Mouse (Mus musculus): ENCODE data around the gene 2810004N23Rik. TPM values are rescaled to one million over a fixed set of nuclear protein-coding genes. Genes with fewer than 3 reads are reported as not detected.

2810004N23Rik gene
- total RNA-seq, 2 experiments from 2014 or later: 19.5 to 23.3 TPM

DNA sequence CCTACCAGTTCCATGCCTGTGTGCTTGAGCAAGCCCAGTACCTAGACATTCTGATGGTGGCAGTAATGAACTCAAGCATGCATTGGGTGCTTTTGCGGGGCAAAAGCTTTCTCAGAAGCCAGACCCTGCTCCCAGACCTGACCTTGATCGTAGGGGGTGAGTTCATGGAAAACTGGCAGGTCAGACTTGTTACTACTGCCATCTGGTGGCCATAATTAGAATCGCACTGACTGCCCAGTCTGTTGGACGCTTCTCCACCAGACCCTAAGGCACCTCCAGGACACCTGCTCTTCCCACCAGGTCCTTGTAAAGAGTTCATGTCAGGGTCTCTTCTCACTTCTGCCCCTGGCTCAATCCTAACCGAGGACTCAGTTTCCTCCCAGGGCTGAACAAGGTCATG is 35.5 kb downstream of the 2810004N23Rik start:
- DNase-seq (ENCODE audit: low spot score in 2 of 2): peak; percentile 31 to 56

DNA sequence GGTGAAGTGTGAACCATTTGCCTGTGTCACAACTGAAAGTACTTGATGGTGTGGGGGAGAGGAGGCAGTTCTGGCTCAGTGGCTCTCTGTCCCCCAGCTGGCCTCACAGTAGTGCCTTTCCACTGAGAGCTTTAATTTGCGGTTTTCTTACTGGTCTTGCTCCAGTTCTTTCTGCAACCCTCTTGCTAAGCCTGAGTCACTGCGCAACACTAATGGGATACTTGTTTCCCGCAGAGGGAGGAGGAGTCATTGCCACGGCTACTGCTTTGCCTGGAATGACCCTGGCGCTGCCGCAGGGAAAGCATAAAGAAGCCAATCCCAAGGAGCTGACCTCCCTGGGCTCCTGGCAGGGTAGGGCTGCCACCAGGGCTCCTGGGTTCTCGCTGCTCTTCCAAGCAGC is 36.3 kb downstream of the 2810004N23Rik start:
- DNase-seq (ENCODE audit: low spot score in 2 of 2): no peak

- DNase-seq (ENCODE audit: low spot score in 2 of 2): no peak
Observed at GRCm38 (mm10) chr8:124823497-124823896, 39.4 kb downstream of the 2810004N23Rik start.

DNA sequence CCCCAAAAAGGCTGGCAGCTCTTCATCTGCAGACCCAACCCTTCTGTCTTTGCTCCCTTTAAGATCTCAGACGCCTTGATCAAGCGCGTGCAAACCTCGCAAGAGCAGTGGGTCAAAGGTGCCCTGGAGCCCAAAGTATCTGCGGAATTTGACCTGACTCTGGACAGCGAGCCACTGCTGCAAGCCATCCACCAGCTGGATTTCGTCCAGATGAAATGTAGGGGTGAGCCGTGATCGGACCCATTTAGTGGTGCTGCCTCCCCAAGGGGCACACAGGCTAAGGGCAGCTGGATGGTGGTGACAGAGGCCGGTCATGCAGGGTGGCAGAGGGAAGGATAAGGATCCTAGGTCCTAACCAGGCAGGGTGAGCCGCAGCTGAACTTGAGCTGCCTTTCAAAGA is 42.8 kb downstream of the 2810004N23Rik start:
- no peak for DNase-seq (ENCODE audit: low spot score in 2 of 2)

GRCm38 (mm10) chr8:124819612-124820115 is 43.3 kb downstream of the 2810004N23Rik start:
- no peak for DNase-seq (ENCODE audit: low spot score in 2 of 2)

DNA sequence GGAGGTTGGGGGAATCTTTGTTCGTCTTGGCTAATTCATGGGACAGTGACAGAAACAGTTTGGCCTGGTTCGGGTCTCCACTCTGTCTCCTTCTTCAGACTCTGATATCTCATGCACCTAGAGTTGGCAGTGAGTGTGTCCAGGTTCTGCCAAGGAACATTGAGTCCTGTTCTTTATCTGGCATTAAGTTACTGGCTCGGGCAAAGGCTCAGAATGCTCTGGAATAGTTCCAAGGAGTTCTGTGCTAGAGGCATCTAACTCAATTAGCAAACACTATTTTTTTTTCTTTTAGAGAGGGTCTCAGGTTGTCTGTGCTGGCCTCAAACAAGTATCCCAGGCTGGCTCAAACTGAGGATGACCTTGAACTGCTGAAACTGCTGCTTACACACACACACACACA is 45.6 kb downstream of the 2810004N23Rik start:
- no peak for DNase-seq (ENCODE audit: low spot score in 2 of 2)

GRCm38 (mm10) chr8:124816866-124817265 is 46.1 kb downstream of the 2810004N23Rik start:
- DNase-seq (ENCODE audit: low spot score in 2 of 2): no peak

DNA sequence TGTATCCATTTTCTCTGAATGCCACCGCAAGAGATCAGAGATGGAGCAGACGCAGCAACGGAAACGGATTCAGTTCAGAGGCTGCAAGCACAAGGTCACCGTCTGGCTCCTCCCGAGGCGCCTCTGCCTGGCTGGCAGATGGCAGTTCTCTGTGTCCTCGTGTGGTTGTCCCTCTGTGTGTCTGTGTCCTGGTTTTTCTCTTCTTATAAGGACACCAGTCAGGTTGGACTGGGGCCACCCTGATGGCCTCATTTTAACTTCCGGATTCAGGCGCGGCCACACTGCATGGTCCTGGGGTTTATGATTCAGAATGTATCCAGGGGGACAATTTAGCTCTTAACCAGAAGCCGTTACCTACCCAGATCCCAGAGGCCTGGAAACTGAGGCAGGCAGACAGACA is 47.0 kb downstream of the 2810004N23Rik start:
- DNase-seq (ENCODE audit: low spot score in 2 of 2): no peak

DNA sequence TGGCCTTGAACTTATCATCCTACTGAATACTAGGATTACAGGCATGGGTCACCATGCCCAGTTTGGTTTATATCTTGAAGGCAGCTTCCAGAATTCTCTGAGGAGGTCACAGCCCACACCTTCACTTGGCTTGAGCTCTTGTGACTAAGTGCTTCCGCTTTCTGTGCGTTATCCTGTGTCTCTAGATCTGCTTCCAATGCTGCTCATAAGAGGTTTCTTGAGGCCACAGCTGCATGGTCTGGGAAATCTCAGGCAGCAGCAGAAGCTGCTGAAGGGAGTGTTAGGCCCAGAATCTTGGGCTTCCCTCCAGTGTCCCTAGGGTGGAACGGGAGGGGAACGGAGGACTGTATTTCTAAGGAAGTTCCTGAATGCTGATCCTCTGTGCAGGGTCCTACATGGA is 49.6 kb downstream of the 2810004N23Rik start:
- no peak for DNase-seq (ENCODE audit: low spot score in 2 of 2)

DNA sequence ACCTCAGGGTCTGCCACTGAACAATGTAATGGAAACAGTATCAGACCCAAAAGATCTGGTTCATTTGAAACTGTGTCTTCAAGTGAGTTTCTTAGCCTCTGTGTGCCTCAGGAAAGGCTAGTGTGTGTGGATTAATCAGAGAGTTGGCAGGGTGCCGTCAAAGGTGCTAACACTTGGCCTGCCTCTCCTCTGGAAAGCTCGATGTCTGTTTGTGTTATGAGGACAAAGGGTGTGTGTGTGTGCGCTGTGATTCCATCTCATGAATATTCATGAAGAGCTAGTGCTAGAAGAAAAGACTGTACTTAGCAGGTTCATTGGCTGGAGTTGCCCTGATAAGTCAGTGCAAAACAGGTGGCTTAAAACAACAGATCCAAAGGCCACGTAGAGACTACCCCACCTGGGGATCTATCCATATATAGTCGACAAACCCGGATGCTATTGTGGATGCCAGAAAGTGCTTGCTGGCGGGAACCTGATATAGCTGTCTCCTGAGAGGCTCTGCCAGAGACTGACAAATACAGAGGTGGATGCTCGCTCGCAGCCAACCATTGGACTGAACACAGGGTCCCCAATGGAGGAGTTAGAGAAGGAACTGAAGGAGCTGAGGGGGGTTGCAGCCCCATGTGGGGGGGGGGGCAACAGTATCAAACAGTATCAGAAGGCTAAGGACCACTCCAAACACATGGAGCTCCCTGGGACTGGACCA is 52.1 kb downstream of the 2810004N23Rik start:
- no peak for DNase-seq (ENCODE audit: low spot score in 2 of 2)

GRCm38 (mm10) chr8:124810056-124810610 is 52.8 kb downstream of the 2810004N23Rik start:
- DNase-seq (ENCODE audit: low spot score in 2 of 2): no peak

DNA sequence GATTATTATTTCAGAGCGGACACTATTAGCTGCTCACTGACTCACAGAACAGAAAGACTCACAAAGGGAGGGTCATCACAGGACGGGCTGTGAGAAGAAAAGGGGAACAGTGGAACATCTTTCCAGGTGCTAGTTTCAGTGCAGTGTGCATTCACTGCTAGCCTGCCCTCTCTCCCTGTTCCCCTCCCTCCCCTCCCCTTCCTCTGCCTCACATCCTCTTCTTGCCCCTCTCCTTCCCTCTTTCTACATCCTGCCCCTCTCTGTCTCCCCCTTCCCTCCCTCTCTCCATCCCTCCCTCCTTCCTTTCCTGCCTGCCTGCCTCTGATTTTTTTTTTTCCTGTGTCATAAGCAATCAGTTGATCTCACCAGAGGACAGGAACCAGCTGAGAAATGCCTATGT is 53.5 kb downstream of the 2810004N23Rik start:
- DNase-seq (ENCODE audit: low spot score in 2 of 2): no peak

GRCm38 (mm10) chr8:124805990-124806389 is 56.9 kb downstream of the 2810004N23Rik start:
- no peak for DNase-seq (ENCODE audit: low spot score in 2 of 2)

GRCm38 (mm10) chr8:124803824-124804702 is 58.9 kb downstream of the 2810004N23Rik start:
- DNase-seq (ENCODE audit: low spot score in 2 of 2): no peak

DNA sequence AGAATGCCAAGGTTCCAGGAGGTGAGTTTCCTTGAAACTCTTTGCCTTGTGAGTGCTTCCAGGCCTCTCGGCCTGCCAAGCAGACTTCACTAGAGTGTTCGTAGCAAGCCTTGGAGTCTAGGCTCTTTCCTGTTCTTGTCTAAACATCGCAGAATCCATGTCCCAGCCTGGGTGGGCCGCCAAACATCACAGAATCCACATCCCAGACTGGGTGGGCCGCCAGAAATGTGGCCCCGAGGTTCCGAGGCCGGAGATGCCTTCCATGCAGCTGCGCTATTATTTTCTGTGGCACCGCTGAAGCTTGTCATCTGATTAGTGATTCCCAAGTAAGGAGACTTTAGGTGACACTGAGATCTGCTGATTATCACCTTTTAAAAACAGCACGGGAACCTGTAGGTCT is 62.4 kb downstream of the 2810004N23Rik start:
- DNase-seq (ENCODE audit: low spot score in 2 of 2): no peak

DNA sequence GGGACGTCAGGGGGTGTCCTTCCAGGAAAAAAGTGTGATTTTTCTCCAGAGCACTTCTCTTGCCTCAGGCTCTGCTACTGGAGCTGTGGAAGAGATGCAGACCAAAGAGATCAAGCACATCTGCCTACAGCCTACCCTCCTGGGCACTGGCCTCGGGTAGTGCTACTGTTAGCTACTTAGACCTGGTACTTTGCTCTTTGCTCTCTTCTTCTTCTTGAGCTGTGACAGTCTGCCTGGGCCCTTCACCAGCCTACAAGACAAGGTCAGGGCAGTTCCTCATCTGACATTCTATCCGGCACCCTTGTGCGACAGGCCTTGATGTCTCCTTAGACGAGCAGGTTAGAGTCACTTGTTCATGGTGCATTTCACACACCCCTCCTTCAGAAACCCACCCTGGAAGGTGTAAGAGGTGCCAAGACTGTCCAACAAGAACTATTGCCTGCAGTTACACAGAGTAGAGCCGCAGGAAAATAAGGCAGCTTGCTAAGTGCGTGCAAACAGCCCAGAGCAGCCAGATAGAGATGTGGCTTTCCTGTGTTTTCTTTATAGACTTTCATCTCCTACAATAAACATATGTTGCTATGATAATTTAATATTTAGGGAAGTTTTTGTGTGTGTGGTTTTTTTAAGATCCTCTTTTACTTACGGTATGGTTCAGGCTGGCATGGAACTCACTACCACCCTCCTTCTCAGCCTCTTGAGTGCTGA is 67.0 kb downstream of the 2810004N23Rik start:
- DNase-seq (ENCODE audit: low spot score in 2 of 2): no peak

DNA sequence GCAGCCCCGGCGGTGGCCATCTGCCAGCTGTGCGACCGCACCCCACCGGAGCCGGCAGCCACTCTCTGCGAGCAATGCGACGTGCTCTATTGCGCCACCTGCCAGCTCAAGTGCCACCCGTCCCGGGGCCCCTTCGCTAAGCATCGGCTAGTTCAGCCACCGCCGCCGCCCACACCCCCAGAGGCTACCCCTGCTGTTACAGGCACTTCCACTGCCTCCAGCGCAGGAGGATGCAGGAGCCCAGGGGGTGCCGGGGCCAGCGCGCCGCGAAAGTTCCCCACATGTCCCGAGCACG is 68.5 kb downstream of the 2810004N23Rik start:
- DNase-seq (ENCODE audit: low spot score in 2 of 2): peak; percentile 71

GRCm38 (mm10) chr8:124793661-124794485 is 69.0 kb downstream of the 2810004N23Rik start:
- peak; percentile 10 to 25 for DNase-seq (ENCODE audit: low spot score in 2 of 2)

DNA sequence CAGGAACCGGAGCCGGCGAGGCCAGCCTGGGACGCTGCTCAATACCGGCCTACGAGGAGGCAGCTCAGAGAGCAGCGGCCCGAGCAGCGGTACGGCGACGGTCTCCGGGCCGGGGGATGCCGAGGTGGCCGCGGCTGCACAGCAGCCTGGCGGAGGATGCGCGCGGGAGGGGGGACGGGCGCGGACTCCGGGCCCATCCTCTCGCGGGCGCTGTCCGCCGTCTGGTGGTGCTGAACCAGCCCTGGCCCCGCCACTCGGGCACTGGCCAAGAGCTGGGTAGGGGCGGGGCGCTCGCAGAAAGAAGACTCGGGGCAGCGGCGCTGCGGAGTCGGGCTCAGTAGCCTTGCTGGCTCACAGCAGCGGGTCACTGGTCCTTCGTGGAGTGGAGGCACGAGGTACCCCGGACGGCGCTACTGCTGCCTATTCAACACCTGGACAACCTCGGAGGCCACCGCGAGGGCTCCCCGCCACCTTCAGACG is 69.7 kb downstream of the 2810004N23Rik start:
- DNase-seq (ENCODE audit: low spot score in 2 of 2): peak; percentile 54 to 66

DNA sequence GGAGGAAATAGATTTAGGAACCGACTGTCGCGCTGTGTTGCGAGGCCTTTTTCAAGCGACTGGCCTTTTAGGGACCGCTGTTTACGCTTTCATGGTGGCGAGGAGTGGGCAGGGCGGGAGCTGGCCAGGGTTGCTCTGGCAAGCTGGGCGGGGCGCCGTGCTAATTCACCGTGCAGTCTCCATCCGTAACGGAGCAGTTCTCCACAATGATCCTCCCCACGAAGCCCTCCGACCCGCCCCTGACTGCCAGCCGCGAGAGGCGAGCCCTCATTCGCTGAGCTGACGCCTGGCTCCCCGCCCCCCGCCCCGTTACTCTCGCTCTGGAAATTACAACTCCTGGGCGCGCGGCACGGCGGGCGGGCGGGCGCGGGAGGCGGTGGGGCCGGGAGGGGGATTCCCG is 70.2 kb downstream of the 2810004N23Rik start, which contains the start of gene Trim67:
Gene Trim67 (plus strand): TSS at position 385 of the 400 bp plus-strand sequence.
- peak in 1 of 2 experiments; percentile 36 for DNase-seq (ENCODE audit: low spot score in 2 of 2)
